Mouse (Mus musculus): ENCODE data around the gene Itpk1.

Itpk1 gene

GRCm38 (mm10) chr12:102554721-102555516, 149.8 kb downstream of the Itpk1 start, which contains the start of gene Chga:
Gene Chga, plus strand, starts transcription at chr12:102554969.
- no peak for DNase-seq (ENCODE audit: extremely low read depth, low read depth)

GRCm38 (mm10) chr12:102553705-102554275, 150.9 kb downstream of the Itpk1 start:
- DNase-seq (ENCODE audit: extremely low read depth, low read depth), result no peak

DNA sequence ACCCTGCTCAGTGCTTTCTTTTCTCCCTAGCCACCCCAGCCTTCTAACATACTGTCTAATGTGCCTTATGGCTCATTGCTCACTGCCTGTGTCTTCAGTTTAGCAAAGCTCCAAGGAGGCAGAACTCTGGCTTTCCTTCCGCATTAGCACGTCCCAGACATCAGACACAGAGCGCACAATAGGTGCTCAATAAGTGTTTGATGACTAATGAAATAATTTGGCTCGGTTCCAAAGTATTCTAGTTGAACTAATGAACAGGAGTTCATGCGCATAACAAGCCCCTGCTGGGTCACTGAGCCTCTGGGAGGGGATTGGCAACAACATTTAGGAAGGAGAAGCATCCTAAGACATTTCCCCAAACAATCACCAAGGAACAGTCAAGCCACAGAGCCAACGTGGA, 152.7 kb downstream of the Itpk1 start:
- DNase-seq (ENCODE audit: extremely low read depth, low read depth), result no peak

DNA sequence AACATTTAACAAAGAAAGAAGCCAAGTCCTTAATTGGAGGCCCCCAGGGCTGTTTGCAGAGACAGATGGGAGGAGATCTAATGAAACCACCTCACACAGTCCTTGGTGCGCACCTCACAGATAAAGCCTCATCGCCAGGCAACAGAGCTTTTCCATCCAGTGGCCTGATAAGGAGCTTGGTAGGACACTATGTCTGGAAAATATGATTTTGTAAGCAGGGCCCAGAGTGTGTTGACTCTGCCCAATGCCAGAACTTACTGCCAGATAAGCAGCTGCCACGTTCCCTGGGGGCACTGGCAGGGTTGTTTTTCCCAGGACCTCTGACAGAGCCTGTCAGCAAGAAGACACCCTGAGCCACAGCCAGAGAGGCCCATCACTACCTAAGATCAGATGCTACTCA, 153.5 kb downstream of the Itpk1 start:
- DNase-seq (ENCODE audit: extremely low read depth, low read depth), result no peak

- peak; percentile 50 for DNase-seq (ENCODE audit: extremely low read depth, low read depth)
Measured at GRCm38 (mm10) chr12:102550529-102550928, 154.2 kb downstream of the Itpk1 start.

DNA sequence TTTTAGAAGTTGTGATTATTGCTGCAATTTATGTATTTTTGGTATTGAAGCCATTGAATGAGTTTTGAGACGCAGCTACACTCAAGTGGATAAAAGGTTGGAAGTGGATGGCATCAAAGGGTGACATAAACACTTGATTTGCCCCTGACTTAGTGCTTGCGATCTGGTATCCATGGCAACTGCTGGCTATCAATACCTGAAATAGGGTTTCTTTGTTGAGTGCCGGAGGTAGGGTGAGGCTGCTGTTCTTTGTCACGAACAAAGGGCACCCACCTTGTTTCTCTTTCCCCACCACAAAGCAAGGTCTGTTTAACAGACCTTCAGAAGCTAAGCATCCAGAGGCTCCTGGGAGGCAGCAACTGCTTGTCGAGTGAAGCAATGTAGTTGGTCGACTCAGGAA, 159.6 kb downstream of the Itpk1 start:
- DNase-seq (ENCODE audit: extremely low read depth, low read depth), result no peak

DNA sequence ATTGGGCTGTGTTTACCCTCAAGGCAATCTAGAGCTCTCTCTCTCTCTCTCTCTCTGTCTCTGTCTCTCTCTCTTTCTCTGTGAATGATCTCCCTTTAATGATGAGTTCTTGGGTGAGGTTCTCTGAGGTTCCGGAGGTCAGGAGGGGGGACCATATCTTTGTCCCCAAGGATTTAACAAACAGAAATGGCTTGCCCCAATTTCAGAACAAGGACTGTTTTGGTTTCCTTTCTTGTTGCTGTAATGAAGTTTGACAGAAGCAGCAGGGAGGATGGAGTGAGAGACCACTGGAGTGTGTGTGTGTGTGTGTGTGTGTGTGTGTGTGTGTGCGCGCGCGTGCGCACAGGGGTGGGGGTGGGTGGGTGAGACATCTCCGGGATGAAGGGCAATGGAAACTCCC, 163.6 kb downstream of the Itpk1 start:
- DNase-seq (ENCODE audit: extremely low read depth, low read depth), result no peak

DNA sequence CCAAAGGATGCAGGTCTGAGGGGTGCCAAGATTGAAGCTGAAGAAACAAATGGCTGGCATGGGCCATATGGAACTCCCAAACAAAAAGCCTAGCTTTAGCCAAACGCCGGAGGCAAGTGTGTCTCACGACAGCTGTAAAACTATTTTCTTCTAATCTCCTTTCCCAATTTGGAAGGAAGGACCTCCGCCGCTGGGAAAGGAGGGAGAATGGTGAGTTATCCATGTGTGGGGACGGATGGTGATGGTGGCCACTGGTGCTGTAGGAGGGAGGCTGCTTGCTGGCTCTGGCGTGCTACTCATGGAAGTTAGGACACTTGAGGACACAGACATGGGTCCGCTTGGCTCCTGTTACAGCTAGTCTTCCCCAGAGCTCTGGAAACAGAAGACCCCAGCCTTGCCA, 164.5 kb downstream of the Itpk1 start:
- no peak for DNase-seq (ENCODE audit: extremely low read depth, low read depth)

DNA sequence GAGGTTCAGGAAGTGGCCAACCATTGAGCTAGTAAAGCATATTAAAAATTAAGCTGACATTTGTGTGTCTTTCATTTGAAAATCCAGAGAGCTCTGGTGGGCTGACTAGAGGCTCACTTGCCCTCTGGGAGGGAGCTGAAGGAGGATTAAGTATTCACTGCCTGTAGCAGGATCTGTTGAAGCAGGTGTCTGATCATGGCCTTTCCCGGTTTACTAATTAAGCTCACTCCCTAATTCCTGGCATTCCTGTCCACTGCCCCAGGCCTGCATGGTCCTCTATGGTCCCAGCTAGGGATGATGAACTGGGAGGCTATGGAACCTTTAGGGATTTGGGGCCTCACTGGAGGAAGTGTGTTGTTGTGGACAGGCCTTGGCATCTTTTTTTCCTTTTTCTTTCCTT, 168.9 kb downstream of the Itpk1 start:
- no peak for DNase-seq (ENCODE audit: extremely low read depth, low read depth)

DNA sequence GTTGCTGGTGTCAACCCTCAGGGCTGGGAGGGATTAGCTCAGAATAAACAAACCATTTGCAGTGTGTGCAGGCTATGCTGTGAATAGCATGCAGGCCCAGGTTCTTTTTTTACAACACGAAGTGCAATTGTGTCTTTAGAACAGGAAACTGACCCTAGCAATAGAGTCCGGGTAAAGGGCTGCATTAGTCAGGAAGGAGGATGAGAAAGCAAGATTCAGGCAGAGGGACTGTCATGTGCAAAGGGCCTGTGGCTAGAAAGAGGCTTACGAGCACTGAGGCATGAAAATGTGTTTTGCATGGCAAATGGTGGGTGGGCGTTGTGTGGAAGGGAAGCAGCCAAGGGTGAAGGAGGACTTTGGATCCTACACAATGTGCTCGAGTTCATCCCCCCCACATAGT, 176.7 kb downstream of the Itpk1 start:
- no peak for DNase-seq (ENCODE audit: extremely low read depth, low read depth)

DNA sequence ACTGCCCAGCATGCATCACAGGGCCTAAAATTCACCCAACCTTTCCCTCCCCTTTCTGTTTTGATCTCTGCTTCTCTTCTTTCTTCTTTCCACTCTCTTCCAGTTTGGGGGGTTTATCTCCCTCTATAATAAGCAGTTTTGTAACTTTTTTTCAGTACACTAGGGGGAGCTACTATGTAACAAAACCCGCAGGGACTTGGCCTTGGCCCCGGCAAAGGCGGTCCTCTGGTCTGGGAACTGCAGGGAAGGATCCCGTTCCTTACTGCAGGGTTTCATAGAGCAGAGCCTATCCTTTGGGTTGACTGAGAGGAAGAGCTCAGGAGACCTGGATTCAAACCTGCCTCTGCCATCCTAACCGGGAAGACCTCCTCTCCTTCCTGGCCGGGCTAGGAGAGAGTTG, 180.0 kb downstream of the Itpk1 start:
- DNase-seq (ENCODE audit: extremely low read depth, low read depth), result peak; percentile 46

DNA sequence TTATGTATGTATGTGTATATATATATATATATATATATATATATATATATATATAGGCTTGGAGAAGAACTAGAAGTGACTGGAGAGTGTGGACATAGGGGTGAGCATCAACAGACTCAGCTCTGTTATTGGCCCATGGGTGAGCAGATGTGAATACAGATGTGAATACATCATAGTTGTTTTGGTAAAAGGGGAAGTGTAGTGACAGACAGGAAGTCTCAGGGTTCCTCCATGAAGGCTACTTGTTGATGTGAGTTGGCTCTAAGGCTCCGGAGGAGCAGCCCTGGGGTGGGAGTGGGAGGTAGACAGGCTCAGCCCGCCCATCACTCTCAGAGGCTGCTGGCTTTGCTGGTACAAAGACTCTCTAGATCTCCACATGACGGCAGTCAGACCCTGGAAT, 180.5 kb downstream of the Itpk1 start:
- DNase-seq (ENCODE audit: extremely low read depth, low read depth), result peak; percentile 37

DNA sequence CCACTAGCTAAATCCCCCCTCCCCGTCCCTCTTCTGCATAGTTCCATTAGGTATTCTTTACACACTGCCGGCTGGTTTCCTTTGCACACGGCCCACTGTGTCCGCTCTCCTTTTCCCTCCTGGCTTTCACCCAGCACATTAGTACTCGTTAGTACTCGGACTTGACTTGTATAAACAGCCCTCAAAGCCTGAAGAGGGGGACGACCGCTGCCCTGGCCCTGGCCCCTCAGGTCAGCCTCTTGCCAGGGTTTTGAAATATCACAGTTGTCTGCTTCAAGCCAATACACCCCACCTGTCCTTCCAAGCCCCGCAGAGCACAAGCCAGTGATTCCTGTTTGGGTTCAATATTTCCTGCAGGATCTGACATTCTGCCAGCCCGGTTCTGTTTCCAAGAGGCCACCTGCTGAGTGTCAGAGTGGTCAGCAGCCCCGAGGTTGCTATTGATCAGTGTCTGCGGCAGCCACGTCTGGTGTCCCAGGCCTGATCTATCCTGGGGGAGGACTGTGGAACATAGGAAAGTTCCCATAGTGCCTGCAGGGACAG, 182.9 kb downstream of the Itpk1 start:
- no peak for DNase-seq (ENCODE audit: extremely low read depth, low read depth)

GRCm38 (mm10) chr12:102519929-102520720, 184.6 kb downstream of the Itpk1 start:
- DNase-seq (ENCODE audit: extremely low read depth, low read depth), result no peak
